Mouse (Mus musculus) hindbrain, embryonic 14.5 days (tissue): ENCODE results near the gene Idh2. TPM values are rescaled to one million over a fixed set of nuclear protein-coding genes. Genes with fewer than 3 reads are reported as not detected.

ENCODE experiments used
- ATAC-seq: fragments of 200-750 bp; cut with Nextera tagmentation; 2 replicates; pipeline ENCODE4 v1.8.0; 2017; ENCODE audit warnings: moderate number of reproducible peaks, mild to moderate bottlenecking, moderate TSS enrichment, moderate library complexity; ENCODE audit not compliant: low FRiP score
- DNase-seq: peaks from one replicate; pipeline ENCODE4 v3.0.0-alpha.2; 2015; ENCODE audit warnings: low spot score
- H3K27ac ChIP-seq: fragments of 300-500 bp; sonication (generic); 2 replicates; pipeline ENCODE4 v1.5.1; 2014; ENCODE audit warnings: mild to moderate bottlenecking, moderate library complexity
- H3K27me3 ChIP-seq: fragments of 300-500 bp; sonication (generic); 2 replicates; pipeline ENCODE4 v1.6.1; 2014; ENCODE audit warnings: mild to moderate bottlenecking, low read length, mixed read lengths; ENCODE audit not compliant: control insufficient read depth, insufficient read depth
- H3K36me3 ChIP-seq: fragments of 300-500 bp; sonication (generic); replicated peaks from 2 replicates; pipeline ENCODE4 v1.6.1; 2014; ENCODE audit not compliant: control insufficient read depth, insufficient read depth
- H3K4me1 ChIP-seq: fragments of 300-500 bp; sonication (generic); replicated peaks from 2 replicates; pipeline ENCODE4 v1.6.1; 2014; ENCODE audit warnings: antibody characterized with exemption, low read length, mixed read lengths; ENCODE audit not compliant: control insufficient read depth, insufficient read depth
- H3K4me2 ChIP-seq: fragments of 300-500 bp; sonication (generic); replicated peaks from 2 replicates; pipeline ENCODE4 v1.6.1; 2014; ENCODE audit warnings: mild to moderate bottlenecking, moderate library complexity
- H3K4me3 ChIP-seq: fragments of 300-500 bp; sonication (generic); replicated peaks from 2 replicates; pipeline ENCODE4 v1.5.1; 2014; ENCODE audit warnings: mild to moderate bottlenecking, low read length
- H3K9ac ChIP-seq: fragments of 300-500 bp; sonication (generic); 2 replicates; pipeline ENCODE4 v1.6.1; 2014
- H3K9me3 ChIP-seq: fragments of 300-500 bp; sonication (generic); 2 replicates; pipeline ENCODE4 v1.6.1; 2016; ENCODE audit warnings: low read length; ENCODE audit not compliant: control insufficient read depth
- WGBS: fragments of 180-500 bp; shearing (Covaris S2); extraction: QIAGEN DNeasy Blood & Tissue Kit; methylation state at CpG from one replicate; pipeline ENCODE4 v1.1.7; 2014; 5-methylcytosine and 5-hydroxymethylcytosine counted together
- polyA plus RNA-seq: library from polyadenylated mRNA; unstranded; fragments of >200 nt; fragmentation: Nextera tagmentation; extraction: Ambion mirVana; gene quantifications from 2 replicates; pipeline ENCODE4 v1.2.1, GENCODE M21; 2014

The Idh2 gene
- polyA plus RNA-seq, 1 experiment from 2014 or later: 198 TPM

DNA sequence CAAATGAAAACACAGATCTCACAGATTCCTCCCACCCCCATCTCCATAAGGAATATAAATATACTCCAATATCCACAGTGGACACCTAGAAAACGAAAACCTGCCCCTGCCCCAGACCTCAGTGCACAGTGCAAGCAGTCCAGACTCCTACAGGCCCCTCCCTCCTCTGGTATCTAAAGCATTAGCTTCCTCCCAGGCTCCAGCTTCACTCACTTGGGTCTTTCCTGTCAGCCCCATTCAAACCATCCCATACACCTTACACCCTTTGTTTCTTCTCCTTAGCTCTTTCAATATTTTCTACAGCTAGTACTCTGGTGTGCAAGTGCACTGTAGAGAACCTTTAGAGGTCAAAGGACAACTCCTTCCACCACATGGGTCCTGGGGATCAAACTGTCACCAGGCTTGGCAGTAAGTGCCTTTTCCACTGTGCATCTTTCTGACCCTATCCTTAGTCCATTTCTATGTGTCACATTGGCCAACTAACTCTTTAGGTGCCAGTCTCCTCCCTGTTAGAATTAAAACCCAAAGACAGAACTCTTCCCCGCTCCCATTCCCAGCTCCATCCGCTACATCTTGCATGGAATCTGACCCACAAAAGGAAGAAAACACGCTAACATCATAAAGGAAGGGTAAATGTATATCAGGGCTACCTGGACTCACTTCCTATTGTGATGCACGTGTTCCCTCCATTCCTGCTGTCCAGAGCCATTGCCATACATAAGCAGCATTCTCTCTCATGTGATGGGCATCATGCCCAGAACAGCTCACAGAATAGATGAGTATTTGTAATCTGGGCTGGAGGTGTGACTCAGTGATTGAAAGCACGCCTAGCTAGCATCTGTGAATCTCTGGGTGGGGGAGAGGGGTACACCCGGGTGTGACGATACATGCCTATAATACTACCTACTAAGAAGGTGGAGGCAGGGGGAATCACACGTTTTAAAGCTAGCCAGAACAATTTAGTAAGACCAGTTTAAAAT lies 3.8 kb downstream of the Idh2 start:
- Histone ChIP-seq H3K9ac (no peak overlapping the region), H3K4me3 (no peak overlapping the region), H3K36me3 (peaks cover 17% of the 10 kb centered on the region), H3K9me3 (no peaks in the 10 kb centered on the region), H3K4me1 (peaks cover 42% of the 10 kb centered on the region), H3K4me2 (no peak overlapping the region), H3K27me3 (no peaks in the 10 kb centered on the region), H3K27ac (no peak overlapping the region)
- no peak for ATAC-seq
- 72% methylated on average over 9 of the region's 9 CpGs for WGBS
- no peak for DNase-seq

DNA sequence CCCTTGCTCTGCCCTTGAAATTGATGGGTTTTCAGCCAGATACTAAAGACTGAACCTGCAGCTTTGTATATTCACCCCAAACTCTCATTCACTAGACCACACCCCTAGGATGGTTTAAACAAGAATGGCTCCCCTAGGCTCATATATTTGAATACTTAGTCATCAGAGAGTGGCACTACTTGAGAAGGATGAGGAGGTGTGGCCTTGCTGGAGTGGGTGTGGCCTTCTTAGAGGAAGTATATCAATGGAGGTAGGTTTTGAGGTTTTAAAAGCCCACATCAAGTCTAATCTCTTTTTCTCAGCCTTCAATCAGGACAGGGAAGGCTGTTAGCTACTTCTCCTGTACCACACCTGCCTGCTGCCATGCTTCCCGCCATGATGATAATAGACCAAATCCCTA lies 8.8 kb downstream of the Idh2 start:
- peaks cover 7% of the 10 kb centered on the region; the same call in 1 of the 2 replicates for H3K4me1 ChIP-seq
- DNase-seq (no peak), ATAC-seq (no peak)
- H3K4me2 ChIP-seq: no peak overlapping the region
- no peak overlapping the region for H3K27ac ChIP-seq
- H3K27me3 ChIP-seq: no peaks in the 10 kb centered on the region
- no peak overlapping the region for H3K4me3 ChIP-seq
- peaks cover 35% of the 10 kb centered on the region for H3K36me3 ChIP-seq
- no peak overlapping the region for H3K9ac ChIP-seq
- H3K9me3 ChIP-seq: no peaks in the 10 kb centered on the region
- WGBS: 100% methylated on average over 1 of the region's 1 CpGs

DNA sequence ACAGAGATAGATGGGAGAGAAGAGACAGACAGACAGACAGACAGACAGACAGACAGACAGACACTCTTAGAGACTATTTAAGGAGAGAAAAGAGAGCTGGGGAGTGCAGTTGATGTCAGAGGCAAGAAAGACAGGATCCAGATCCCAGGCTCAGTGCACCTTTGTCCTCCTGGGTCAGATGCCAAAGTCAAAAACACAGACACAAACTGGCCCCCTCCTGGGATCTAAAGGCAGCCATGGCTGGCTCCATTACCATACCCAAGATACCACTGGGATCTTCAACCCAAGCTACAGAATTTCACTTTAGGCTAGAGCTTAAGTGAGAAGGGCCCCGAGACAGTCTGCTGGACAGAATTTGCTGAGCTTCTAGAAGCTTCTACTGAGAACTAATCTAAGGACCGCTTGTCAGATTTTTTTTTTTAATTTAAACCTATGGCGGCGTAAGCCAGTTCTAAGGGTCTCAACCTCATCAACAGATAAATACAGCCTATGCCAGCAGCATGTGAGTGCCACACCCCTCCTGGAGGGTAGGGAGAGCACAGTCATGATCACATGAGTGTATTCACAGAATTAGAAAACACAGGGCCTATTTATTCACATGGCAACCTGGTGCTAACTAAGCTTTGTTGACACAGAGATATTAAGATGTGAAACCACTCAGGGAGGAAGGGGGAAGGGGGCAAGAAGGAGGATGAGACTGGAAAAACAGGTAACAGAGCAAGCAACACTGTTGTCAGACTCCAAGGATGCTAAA lies 9.4 kb downstream of the Idh2 start:
- Histone ChIP-seq H3K9ac (no peak overlapping the region), H3K27ac (no peak overlapping the region), H3K9me3 (no peaks in the 10 kb centered on the region), H3K27me3 (no peaks in the 10 kb centered on the region), H3K4me2 (no peak overlapping the region), H3K4me1 (0 out of 2 replicates have a peak, but pooled peaks cover under 1% of the 10 kb centered on the region), H3K36me3 (peaks cover 42% of the 10 kb centered on the region), H3K4me3 (no peak overlapping the region)
- WGBS: 96% methylated on average over 4 of the region's 4 CpGs
- ATAC-seq (no peak), DNase-seq (no peak)

DNA sequence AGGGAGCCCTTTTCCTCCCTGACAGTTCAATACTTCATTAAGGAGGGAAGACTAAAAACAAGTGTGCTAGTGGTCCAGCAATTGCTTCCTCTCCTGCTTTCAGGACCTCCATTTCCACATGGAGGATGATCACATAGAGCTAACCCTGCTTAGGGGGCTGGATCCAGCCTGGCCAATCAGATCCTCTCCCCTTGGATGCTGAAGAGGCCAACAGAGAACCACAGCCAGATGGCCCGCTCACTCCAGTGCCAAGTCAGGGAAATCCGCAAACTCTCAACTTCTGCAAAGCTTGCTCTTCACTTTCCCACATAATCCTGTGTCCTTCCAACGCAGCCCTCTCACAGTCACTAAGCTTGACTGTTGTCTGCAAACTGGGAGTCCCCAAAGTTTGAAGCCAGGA lies 11.9 kb downstream of the Idh2 start:
- no peaks in the 10 kb centered on the region for H3K27me3 ChIP-seq
- no peak overlapping the region for H3K9ac ChIP-seq
- no peak overlapping the region for H3K4me3 ChIP-seq
- no peak overlapping the region for H3K4me2 ChIP-seq
- WGBS: 83% methylated on average over 3 of the region's 3 CpGs
- H3K4me1 ChIP-seq: no peaks in the 10 kb centered on the region
- no peak overlapping the region for H3K27ac ChIP-seq
- ATAC-seq (no peak), DNase-seq (no peak)
- no peaks in the 10 kb centered on the region for H3K9me3 ChIP-seq
- H3K36me3 ChIP-seq: peaks cover 55% of the 10 kb centered on the region

DNA sequence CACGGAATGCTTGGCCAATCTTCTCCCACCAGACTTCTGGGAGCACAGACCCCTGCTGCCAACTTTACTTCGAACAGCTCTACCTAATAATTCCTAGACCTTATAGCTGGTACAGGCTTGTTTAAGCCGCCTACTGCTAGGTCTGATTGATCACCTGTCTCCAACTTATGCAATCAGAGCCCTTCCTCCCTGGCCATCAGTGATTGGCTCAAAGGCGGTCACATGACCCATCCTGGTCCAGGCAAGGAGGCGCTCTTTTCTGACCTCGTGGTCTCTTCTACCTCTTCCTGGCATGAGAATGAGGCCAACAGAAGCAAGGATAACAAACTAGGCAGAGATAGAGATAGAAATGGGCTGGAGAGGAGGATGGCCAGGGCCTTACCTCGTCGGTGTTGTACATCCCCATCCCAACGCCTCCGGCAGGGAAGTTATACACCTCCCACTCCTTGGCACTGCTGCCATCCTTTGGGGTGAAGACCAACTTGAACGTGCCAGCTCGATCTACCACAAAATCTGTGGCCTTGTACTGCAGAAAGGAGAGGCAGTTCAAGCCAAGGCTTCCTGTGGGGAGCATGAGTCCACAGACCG lies 16.7 kb downstream of the Idh2 start:
- ATAC-seq (no peak), DNase-seq (no peak)
- Histone ChIP-seq H3K27me3 (no peaks in the 10 kb centered on the region), H3K4me3 (no peak overlapping the region), H3K4me2 (no peak overlapping the region), H3K4me1 (no peaks in the 10 kb centered on the region; the same call in 1 of the 2 replicates), H3K9me3 (no peaks in the 10 kb centered on the region), H3K27ac (no peak overlapping the region), H3K9ac (no peak overlapping the region), H3K36me3 (peaks cover 98% of the 10 kb centered on the region)
- 94% methylated on average over 13 of the region's 13 CpGs for WGBS

DNA sequence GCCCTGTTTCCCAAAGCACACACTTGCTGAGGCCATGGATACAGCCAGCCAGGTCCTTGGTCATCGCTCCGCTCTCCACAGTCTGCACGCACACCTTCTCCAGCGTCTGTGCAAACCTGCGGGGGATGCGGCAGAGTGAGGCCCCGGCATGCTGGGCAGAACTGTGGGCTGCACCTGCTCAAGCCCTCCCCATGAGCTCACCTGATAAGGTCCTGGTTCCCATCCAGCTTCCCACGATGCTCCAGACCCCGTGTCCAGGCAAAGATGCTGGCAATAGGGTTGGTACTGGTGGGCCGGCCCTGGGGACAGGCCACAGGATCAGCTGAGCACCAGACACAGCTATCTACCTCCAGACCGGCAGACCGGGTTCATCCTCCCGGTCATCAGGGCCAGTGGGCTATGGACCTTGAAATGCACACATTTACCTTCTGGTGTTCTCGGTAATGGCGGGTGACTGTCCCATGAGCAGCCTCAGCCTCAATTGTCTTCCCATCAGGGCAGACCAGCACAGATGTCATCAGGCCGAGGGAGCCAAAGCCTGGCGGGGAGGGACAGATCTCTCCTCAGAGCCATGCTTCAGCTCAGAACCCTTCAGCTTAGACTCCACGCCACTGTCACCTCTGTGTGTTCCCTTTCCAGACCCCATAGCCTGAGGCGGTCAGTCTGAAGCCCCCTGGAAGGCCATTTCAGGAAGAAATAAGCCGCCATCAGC lies 19.4 kb downstream of the Idh2 start:
- H3K27ac ChIP-seq: no peak overlapping the region
- no peak overlapping the region for H3K4me3 ChIP-seq
- DNase-seq: no peak
- peaks cover 100% of the 10 kb centered on the region for H3K36me3 ChIP-seq
- ATAC-seq: no peak
- H3K9ac ChIP-seq: no peak overlapping the region
- no peaks in the 10 kb centered on the region for H3K27me3 ChIP-seq
- WGBS: 90% methylated on average over 20 of the region's 20 CpGs
- no peak overlapping the region for H3K4me2 ChIP-seq
- no peaks in the 10 kb centered on the region for H3K9me3 ChIP-seq
- no peaks in the 10 kb centered on the region; the same call in 1 of the 2 replicates for H3K4me1 ChIP-seq

DNA sequence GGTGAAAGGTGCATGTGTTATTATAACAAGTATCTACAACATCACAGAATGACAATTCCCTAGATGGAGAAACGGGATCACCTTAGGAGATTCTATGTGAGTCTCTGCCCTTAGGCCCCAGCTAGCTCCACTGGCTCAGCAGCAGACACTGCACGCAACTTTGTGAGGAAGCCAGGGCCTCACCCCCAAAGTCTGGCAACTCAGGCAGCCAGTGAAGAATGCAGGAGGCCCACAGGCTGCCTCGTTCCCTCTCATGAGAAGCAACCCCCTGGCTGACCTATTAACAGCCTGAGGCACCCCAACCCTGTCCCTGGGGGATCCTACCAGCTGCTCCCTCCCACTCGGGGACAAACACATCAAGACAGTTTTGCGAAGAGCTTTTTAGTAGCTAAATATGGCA lies 20.7 kb downstream of the Idh2 start:
- peaks cover 100% of the 10 kb centered on the region for H3K36me3 ChIP-seq
- H3K27me3 ChIP-seq: no peaks in the 10 kb centered on the region
- ATAC-seq (no peak), DNase-seq (no peak)
- no peak overlapping the region for H3K27ac ChIP-seq
- H3K9me3 ChIP-seq: no peaks in the 10 kb centered on the region
- H3K4me1 ChIP-seq: no peaks in the 10 kb centered on the region; the same call in 1 of the 2 replicates
- H3K4me3 ChIP-seq: no peak overlapping the region
- H3K9ac ChIP-seq: no peak overlapping the region
- 70% methylated on average over 5 of the region's 5 CpGs for WGBS
- no peak overlapping the region for H3K4me2 ChIP-seq

DNA sequence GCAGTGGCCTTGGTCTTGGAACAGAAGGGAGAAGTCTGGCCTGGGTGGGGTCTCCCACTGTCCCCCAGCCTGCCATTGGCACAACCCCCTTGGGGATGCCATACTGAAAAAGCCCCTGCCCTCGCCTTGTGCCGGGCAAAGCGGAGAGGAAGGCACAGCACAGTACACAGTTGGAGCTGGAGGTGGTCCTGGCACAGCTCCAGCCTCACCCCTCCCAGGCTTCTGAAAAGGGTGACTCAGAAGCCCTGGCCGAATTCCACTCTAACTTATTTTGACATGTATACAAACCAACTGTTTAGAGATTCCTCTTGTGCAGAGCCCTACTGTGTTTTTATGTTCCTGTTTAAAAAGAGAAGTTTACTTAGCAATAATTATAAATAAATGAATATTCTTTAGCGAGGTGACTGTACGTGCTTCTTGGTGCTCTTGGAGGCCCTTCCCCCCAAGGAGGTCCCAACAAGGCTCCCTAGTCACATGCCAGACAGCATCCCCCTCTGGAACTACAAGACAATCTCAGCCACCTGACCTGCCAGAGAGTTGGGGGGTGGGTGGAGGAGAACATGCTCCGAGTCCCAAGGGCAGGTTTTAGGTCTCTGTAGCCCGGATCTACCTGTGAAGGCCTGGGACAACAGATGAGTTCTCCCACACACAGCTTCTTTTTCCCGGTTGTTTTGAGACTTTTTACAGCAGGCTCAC lies 22.7 kb downstream of the Idh2 start:
- Histone ChIP-seq H3K4me2 (no peak overlapping the region), H3K9ac (no peak overlapping the region), H3K27ac (0 out of 2 replicates have a peak overlapping the region, but pooled peaks have one; percentile 38), H3K4me3 (no peak overlapping the region), H3K36me3 (peaks cover 98% of the 10 kb centered on the region), H3K27me3 (no peaks in the 10 kb centered on the region), H3K9me3 (no peaks in the 10 kb centered on the region), H3K4me1 (no peaks in the 10 kb centered on the region; the same call in 1 of the 2 replicates)
- DNase-seq: no peak
- 71% methylated on average over 9 of the region's 9 CpGs for WGBS
- 0 out of 2 replicates have a peak, but pooled peaks have one; percentile 34 for ATAC-seq
